In the genomic region with DNA sequence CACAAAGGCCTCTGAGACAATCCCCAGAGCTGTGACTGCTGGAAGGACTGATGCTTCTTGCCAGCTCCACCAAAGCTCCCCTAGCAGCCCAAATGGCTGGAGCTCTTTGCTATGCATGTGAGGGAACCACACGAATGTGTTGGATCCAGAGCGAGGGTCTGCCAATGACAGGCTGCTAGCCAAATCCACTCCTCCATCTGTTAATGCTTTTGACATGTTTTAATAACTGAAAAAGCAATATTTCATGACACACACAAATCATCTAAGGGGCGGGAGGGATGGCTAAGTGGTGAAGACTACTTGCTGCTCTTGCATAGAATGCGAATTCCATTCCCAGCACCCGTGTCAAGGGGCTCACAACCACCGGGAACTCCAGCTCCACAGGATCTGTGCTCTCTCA, we compare ENCODE assay signal across 23 mouse cellular contexts.
"Had no signal": no experiment of that assay in that cellular context is flagged by ENCODE, and none has a peak within 500 bp of the region (broad histone marks: within the 10 kb centered on the region; RNA-seq: fewer than 3 reads in every experiment).

No protein-coding gene starts in this region.

- DNase-seq: gastrocnemius, postnatal 14 days; heart, adult 18-20 months; heart, postnatal 10 days; heart, postnatal 4 days; kidney, adult 18-20 months; kidney, adult 8-10 months; kidney, postnatal 10 days; kidney, postnatal 25 days; kidney, postnatal 4 days; layer of hippocampus, adult 9-11 months; liver; liver, embryonic 13.5 days; liver, postnatal 0 days had no signal

- H3K27ac ChIP-seq: heart, embryonic 10.5 days; hindbrain, embryonic 10.5 days; hindbrain, embryonic 12.5 days; hindbrain, embryonic 14.5 days; intestine, embryonic 15.5 days; left cerebral cortex, adult 2 months; limb, embryonic 10.5 days; limb, embryonic 12.5 days; liver, embryonic 13.5 days; liver, embryonic 15.5 days had no signal

- H3K4me3 ChIP-seq: heart, embryonic 10.5 days; heart, embryonic 12.5 days; hindbrain, embryonic 10.5 days; hindbrain, embryonic 12.5 days; intestine, embryonic 15.5 days; left cerebral cortex, adult 2 months; limb, embryonic 10.5 days; limb, embryonic 12.5 days; liver, embryonic 13.5 days; liver, embryonic 15.5 days had no signal
